Mouse (Mus musculus): Measurements from ENCODE around the gene Kcnab3. TPM values are rescaled to one million over a fixed set of nuclear protein-coding genes. Genes with fewer than 3 reads are reported as not detected.

Kcnab3 gene
- polyA plus RNA-seq, 1 experiment from 2014 or later, result 2.7 TPM

- peak; percentile 88 for DNase-seq (ENCODE audit: low spot score)
- Histone ChIP-seq H3K9me3 (no peaks in the 10 kb centered on the region), H3K27ac (peak overlapping the region; percentile 100), H3K4me3 (peak overlapping the region; percentile 89), H3K4me1 (replicated peaks) (peaks cover 83% of the 10 kb centered on the region), H3K36me3 (peaks cover 23% of the 10 kb centered on the region), H3K27me3 (ENCODE audit: insufficient read depth, poor library complexity, severe bottlenecking) (no peaks in the 10 kb centered on the region)
- under 1% methylated on average over 22 of the region's 22 CpGs for WGBS
Measured at GRCm38 (mm10) chr11:69367616-69368355, 41.7 kb downstream of the Kcnab3 start.

GRCm38 (mm10) chr11:69368356-69369214 is 42.5 kb downstream of the Kcnab3 start:
- Histone ChIP-seq H3K36me3 (peaks cover 23% of the 10 kb centered on the region), H3K27me3 (ENCODE audit: insufficient read depth, poor library complexity, severe bottlenecking) (no peaks in the 10 kb centered on the region), H3K27ac (peak overlapping the region; percentile 100), H3K4me1 (replicated peaks) (peaks cover 83% of the 10 kb centered on the region), H3K9me3 (no peaks in the 10 kb centered on the region), H3K4me3 (peak overlapping the region; percentile 89)
- WGBS, result under 1% methylated on average over 62 of the region's 106 CpGs
- no peak for DNase-seq (ENCODE audit: low spot score)

- Histone ChIP-seq H3K9me3 (no peaks in the 10 kb centered on the region), H3K36me3 (peaks cover 23% of the 10 kb centered on the region), H3K27me3 (ENCODE audit: insufficient read depth, poor library complexity, severe bottlenecking) (no peaks in the 10 kb centered on the region), H3K4me1 (replicated peaks) (peaks cover 87% of the 10 kb centered on the region), H3K27ac (peak within 1 kb of the TSS; percentile 100), H3K4me3 (peak within 1 kb of the TSS; percentile 89)
- peak; percentile 60 for DNase-seq (ENCODE audit: low spot score)
- 2% methylated on average over 22 of the region's 34 CpGs for WGBS
Measured at GRCm38 (mm10) chr11:69369215-69369989, 43.3 kb downstream of the Kcnab3 start, which contains the start of gene Chd3. Gene Chd3 (minus strand): TSS chr11:69369406.

- DNase-seq (ENCODE audit: low spot score), result no peak
- peaks cover 79% of the 10 kb centered on the region for H3K4me1 ChIP-seq (replicated peaks)
- WGBS, result 24% methylated on average over 2 of the region's 2 CpGs
Measured at GRCm38 (mm10) chr11:69369990-69370816, 44.1 kb downstream of the Kcnab3 start.

GRCm38 (mm10) chr11:69370817-69371215 is 44.8 kb downstream of the Kcnab3 start:
- Histone ChIP-seq H3K9me3 (no peaks in the 10 kb centered on the region), H3K27me3 (ENCODE audit: insufficient read depth, poor library complexity, severe bottlenecking) (no peaks in the 10 kb centered on the region), H3K36me3 (peaks cover 27% of the 10 kb centered on the region), H3K4me1 (replicated peaks) (peaks cover 73% of the 10 kb centered on the region), H3K4me3 (peak overlapping the region; percentile 89), H3K27ac (peak overlapping the region; percentile 100)
- 7% methylated on average over 9 of the region's 9 CpGs for WGBS
- DNase-seq (ENCODE audit: low spot score), result peak; percentile 35

More at GRCm38 (mm10) chr11:69369990-69370816, 44.1 kb downstream of the Kcnab3 start:
- Histone ChIP-seq H3K27me3 (ENCODE audit: insufficient read depth, poor library complexity, severe bottlenecking) (no peaks in the 10 kb centered on the region), H3K4me3 (peak overlapping the region; percentile 89), H3K36me3 (peaks cover 23% of the 10 kb centered on the region), H3K9me3 (no peaks in the 10 kb centered on the region), H3K27ac (peak overlapping the region; percentile 100)

GRCm38 (mm10) chr11:69371601-69372000 is 45.5 kb downstream of the Kcnab3 start:
- peak; percentile 14 for DNase-seq (ENCODE audit: low spot score)
- no peaks in the 10 kb centered on the region for H3K27me3 ChIP-seq (ENCODE audit: insufficient read depth, poor library complexity, severe bottlenecking)
- peaks cover 34% of the 10 kb centered on the region for H3K36me3 ChIP-seq
- H3K27ac ChIP-seq, result peak overlapping the region; percentile 100
- no peaks in the 10 kb centered on the region for H3K9me3 ChIP-seq
- peaks cover 65% of the 10 kb centered on the region for H3K4me1 ChIP-seq (replicated peaks)
- WGBS, result 23% methylated on average over 12 of the region's 12 CpGs
- H3K4me3 ChIP-seq, result peak overlapping the region; percentile 89

- Histone ChIP-seq H3K4me1 (replicated peaks) (peaks cover 59% of the 10 kb centered on the region), H3K36me3 (peaks cover 39% of the 10 kb centered on the region), H3K9me3 (no peaks in the 10 kb centered on the region), H3K27me3 (ENCODE audit: insufficient read depth, poor library complexity, severe bottlenecking) (no peaks in the 10 kb centered on the region), H3K4me3 (peak overlapping the region; percentile 89), H3K27ac (peak overlapping the region; percentile 100)
- DNase-seq (ENCODE audit: low spot score), result peak; percentile 22
- WGBS, result 51% methylated on average over 12 of the region's 12 CpGs
Measured at GRCm38 (mm10) chr11:69372056-69372779, 46.2 kb downstream of the Kcnab3 start.

GRCm38 (mm10) chr11:69372780-69373170 is 46.7 kb downstream of the Kcnab3 start:
- H3K36me3 ChIP-seq, result peaks cover 45% of the 10 kb centered on the region
- 61% methylated on average over 3 of the region's 3 CpGs for WGBS
- H3K4me3 ChIP-seq, result 0 out of 2 replicates have a peak overlapping the region, but pooled peaks have one; percentile 89
- H3K9me3 ChIP-seq, result no peaks in the 10 kb centered on the region
- peaks cover 54% of the 10 kb centered on the region for H3K4me1 ChIP-seq (replicated peaks)
- no peak for DNase-seq (ENCODE audit: low spot score)
- H3K27me3 ChIP-seq (ENCODE audit: insufficient read depth, poor library complexity, severe bottlenecking), result no peaks in the 10 kb centered on the region
- peak overlapping the region; percentile 100; the same call in 1 of the 2 replicates for H3K27ac ChIP-seq

GRCm38 (mm10) chr11:69373223-69373965 is 47.3 kb downstream of the Kcnab3 start:
- no peaks in the 10 kb centered on the region for H3K9me3 ChIP-seq
- DNase-seq (ENCODE audit: low spot score), result no peak
- peaks cover 49% of the 10 kb centered on the region for H3K36me3 ChIP-seq
- peak overlapping the region; percentile 16 for H3K4me3 ChIP-seq
- peak overlapping the region; percentile 66 for H3K27ac ChIP-seq
- WGBS, result 91% methylated on average over 16 of the region's 16 CpGs
- H3K4me1 ChIP-seq (replicated peaks), result peaks cover 47% of the 10 kb centered on the region
- H3K27me3 ChIP-seq (ENCODE audit: insufficient read depth, poor library complexity, severe bottlenecking), result no peaks in the 10 kb centered on the region

GRCm38 (mm10) chr11:69375646-69376045 is 49.6 kb downstream of the Kcnab3 start:
- DNase-seq (ENCODE audit: low spot score), result no peak
- 90% methylated on average over 4 of the region's 4 CpGs for WGBS
- Histone ChIP-seq H3K9me3 (no peaks in the 10 kb centered on the region), H3K27me3 (ENCODE audit: insufficient read depth, poor library complexity, severe bottlenecking) (no peaks in the 10 kb centered on the region), H3K36me3 (peaks cover 54% of the 10 kb centered on the region), H3K4me3 (no peak overlapping the region), H3K27ac (no peak overlapping the region), H3K4me1 (replicated peaks) (peaks cover 28% of the 10 kb centered on the region)

- Histone ChIP-seq H3K9me3 (no peaks in the 10 kb centered on the region), H3K4me3 (no peak overlapping the region), H3K27ac (no peak overlapping the region), H3K4me1 (replicated peaks) (0 out of 2 replicates have a peak, but pooled peaks cover 8% of the 10 kb centered on the region), H3K36me3 (peaks cover 48% of the 10 kb centered on the region), H3K27me3 (ENCODE audit: insufficient read depth, poor library complexity, severe bottlenecking) (no peaks in the 10 kb centered on the region)
- 87% methylated on average over 3 of the region's 3 CpGs for WGBS
- no peak for DNase-seq (ENCODE audit: low spot score)
Measured at GRCm38 (mm10) chr11:69377766-69378165, 51.7 kb downstream of the Kcnab3 start.

Data from hindbrain, embryonic 10.5 days (tissue).